Mouse (Mus musculus): Measurements from ENCODE around the gene Auts2. TPM values are rescaled to one million over a fixed set of nuclear protein-coding genes. Genes with fewer than 3 reads are reported as not detected.

Auts2 gene
- total and polyA plus RNA-seq, 3 experiments = not detected

DNA sequence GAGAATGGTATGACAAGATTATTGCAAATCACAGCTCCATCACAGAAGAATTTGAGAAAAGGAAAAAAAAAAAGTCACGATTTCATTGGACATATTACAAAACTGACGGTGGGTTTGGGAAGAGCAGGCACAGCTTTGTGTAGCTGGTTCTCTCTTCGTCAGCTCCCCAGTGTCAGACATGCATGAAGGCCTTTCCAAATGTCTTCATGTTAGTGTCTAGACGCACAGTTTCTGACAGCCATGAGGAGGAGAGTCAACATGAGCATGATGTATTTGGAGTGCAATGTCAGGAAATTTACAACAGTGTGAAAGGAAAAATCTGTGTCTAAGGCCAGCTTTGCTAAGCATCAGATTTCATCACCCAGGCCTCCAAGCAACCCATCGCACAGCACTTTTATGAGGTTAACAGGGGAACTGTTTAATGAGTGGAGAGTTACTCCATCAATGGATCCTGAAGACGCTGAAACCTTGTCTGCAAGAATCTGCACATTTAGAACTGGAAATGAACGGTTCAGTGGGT, 534.4 kb downstream of the Auts2 start:
- H3K9me3 ChIP-seq (replicated peaks; ENCODE audit: low read length) = peaks cover 53% of the 10 kb centered on the region
- no peaks in the 10 kb centered on the region for H3K27me3 ChIP-seq (replicated peaks)
- TF ChIP-seq CHD1 (IDR thresholded peaks at IDR 0.05; ENCODE audit: low read depth, low read length) (no peak), SMC3 (IDR thresholded peaks at IDR 0.05; ENCODE audit: low read depth, low read length) (no peak), SIN3A (IDR thresholded peaks at IDR 0.05; ENCODE audit: low read length) (no peak), USF1 (IDR thresholded peaks at IDR 0.05; ENCODE audit: low read depth, low read length) (no peak), ZMIZ1 (IDR thresholded peaks at IDR 0.05; ENCODE audit: low read depth, low read length) (no peak), BHLHE40 (IDR thresholded peaks at IDR 0.05; ENCODE audit: low read depth, low read length) (no peak), RAD21 (IDR thresholded peaks at IDR 0.05; ENCODE audit: low read depth, low read length) (no peak), TBP (conservative IDR thresholded peaks at IDR 0.05; ENCODE audit: low read depth, low read length) (no peak), E2F4 (IDR thresholded peaks at IDR 0.05; ENCODE audit: insufficient replicate concordance, low read depth, low read length) (no peak), POLR2A (IDR thresholded peaks at IDR 0.05; ENCODE audit: low read depth, low read length) (no peak), TCF12 (IDR thresholded peaks at IDR 0.05; ENCODE audit: low read depth, low read length) (no peak), MAX (IDR thresholded peaks at IDR 0.05; ENCODE audit: low read length) (no peak), ZC3H11A (IDR thresholded peaks at IDR 0.05; ENCODE audit: low read depth, low read length) (no peak), EP300 (IDR thresholded peaks at IDR 0.05; ENCODE audit: low read length) (no peak), ELF1 (IDR thresholded peaks at IDR 0.05; ENCODE audit: low read depth, low read length) (no peak), NRF1 (IDR thresholded peaks at IDR 0.05; ENCODE audit: low read depth, low read length) (no peak)
- in situ Hi-C loops (cut with MboI; ENCODE audit: low pct_ligation_motif_present, low pct_unique_long_range_greater_than_20kb, low sequenced_read_pairs) (no loop called here), dilution Hi-C loops (cut with MboI; ENCODE audit: extremely low pct_ligation_motif_present, extremely low pct_unique_long_range_greater_than_20kb, low sequenced_read_pairs) (no loop called here)
- H3K36me3 ChIP-seq (replicated peaks in 1 of 2; ENCODE audit: control insufficient read depth in 1 of 2, insufficient read depth in 1 of 2, low read length in 1 of 2) = no peaks in the 10 kb centered on the region
- H3K4me2 ChIP-seq (ENCODE audit: insufficient read depth, low read depth, poor library complexity, severe bottlenecking) = no peak overlapping the region
- H3K4me1 ChIP-seq (ENCODE audit: control insufficient read depth in 1 of 2, insufficient read depth in 2 of 2) = no peaks in the 10 kb centered on the region
- DNase-seq (ENCODE audit: extremely low read depth) = no peak
- H3K27ac ChIP-seq (ENCODE audit: insufficient read depth, low read depth) = no peak overlapping the region
- no peaks in the 10 kb centered on the region for H3K79me2 ChIP-seq (replicated peaks; ENCODE audit: control insufficient read depth, extremely low read depth, insufficient read depth, poor library complexity, severe bottlenecking)
- H3K4me3 ChIP-seq (replicated peaks in 1 of 3; ENCODE audit: low read depth in 2 of 3, low read length in 2 of 3, poor library complexity in 1 of 3) = no peak overlapping the region
- H3K9ac ChIP-seq (ENCODE audit: insufficient read depth, low read depth) = no peak overlapping the region

GRCm38 (mm10) chr5:132007907-132008306, 535.2 kb downstream of the Auts2 start:
- in situ Hi-C loops (cut with MboI; ENCODE audit: low pct_ligation_motif_present, low pct_unique_long_range_greater_than_20kb, low sequenced_read_pairs) = no loop called here

More at GRCm38 (mm10) chr5:132007907-132008306, 535.2 kb downstream of the Auts2 start:
- Histone ChIP-seq H3K9ac (ENCODE audit: insufficient read depth, low read depth) (no peak overlapping the region), H3K27ac (ENCODE audit: insufficient read depth, low read depth) (no peak overlapping the region), H3K4me1 (ENCODE audit: control insufficient read depth in 1 of 2, insufficient read depth in 2 of 2) (no peaks in the 10 kb centered on the region), H3K4me2 (ENCODE audit: insufficient read depth, low read depth, poor library complexity, severe bottlenecking) (no peak overlapping the region), H3K36me3 (replicated peaks in 1 of 2; ENCODE audit: control insufficient read depth in 1 of 2, insufficient read depth in 1 of 2, low read length in 1 of 2) (no peaks in the 10 kb centered on the region), H3K27me3 (replicated peaks) (no peaks in the 10 kb centered on the region), H3K9me3 (replicated peaks; ENCODE audit: low read length) (peaks cover 55% of the 10 kb centered on the region), H3K79me2 (replicated peaks; ENCODE audit: control insufficient read depth, extremely low read depth, insufficient read depth, poor library complexity, severe bottlenecking) (no peaks in the 10 kb centered on the region), H3K4me3 (replicated peaks in 1 of 3; ENCODE audit: low read depth in 2 of 3, low read length in 2 of 3, poor library complexity in 1 of 3) (no peak overlapping the region)
- no peak for DNase-seq (ENCODE audit: extremely low read depth)
- TF ChIP-seq MXI1 (IDR thresholded peaks at IDR 0.05; ENCODE audit: low read depth, low read length) (no peak), MAX (IDR thresholded peaks at IDR 0.05; ENCODE audit: low read length) (no peak), ETS1 (conservative IDR thresholded peaks at IDR 0.05; ENCODE audit: low read depth, low read length) (no peak), MAZ (IDR thresholded peaks at IDR 0.05; ENCODE audit: low read depth, low read length) (no peak), POLR2A (IDR thresholded peaks at IDR 0.05; ENCODE audit: low read depth, low read length) (no peak), NRF1 (IDR thresholded peaks at IDR 0.05; ENCODE audit: low read depth, low read length) (no peak), UBTF (IDR thresholded peaks at IDR 0.05; ENCODE audit: low read depth, low read length) (no peak), ZKSCAN1 (IDR thresholded peaks at IDR 0.05; ENCODE audit: borderline replicate concordance, low read depth, low read length) (no peak), JUND (conservative IDR thresholded peaks at IDR 0.05; ENCODE audit: low read depth, low read length) (no peak), RCOR1 (conservative IDR thresholded peaks at IDR 0.05; ENCODE audit: low read depth, low read length) (no peak), USF2 (conservative IDR thresholded peaks at IDR 0.05; ENCODE audit: low read depth, low read length) (no peak), RAD21 (IDR thresholded peaks at IDR 0.05; ENCODE audit: low read depth, low read length) (no peak), E2F4 (IDR thresholded peaks at IDR 0.05; ENCODE audit: insufficient replicate concordance, low read depth, low read length) (no peak), PAX5 (IDR thresholded peaks at IDR 0.05; ENCODE audit: low read length) (no peak), HCFC1 (IDR thresholded peaks at IDR 0.05; ENCODE audit: low read depth, low read length) (no peak), TCF12 (IDR thresholded peaks at IDR 0.05; ENCODE audit: low read depth, low read length) (no peak), GABPA (IDR thresholded peaks at IDR 0.05; ENCODE audit: insufficient replicate concordance, low read depth, low read length) (no peak), EP300 (IDR thresholded peaks at IDR 0.05; ENCODE audit: low read length) (no peak)
- dilution Hi-C loops (cut with MboI; ENCODE audit: extremely low pct_ligation_motif_present, extremely low pct_unique_long_range_greater_than_20kb, low sequenced_read_pairs) = no loop called here

Data from CH12.LX (cell line).